In genomic region chr10:17722158-17722557, GRCm38 (mm10) we compare ENCODE assay signal across 7 mouse cellular contexts. TPM values are rescaled to one million over a fixed set of nuclear protein-coding genes. Genes with fewer than 3 reads are reported as not detected.
DNase-seq lines count a peak whose midpoint lies in the region; ATAC-seq lines count a peak whose summit lies in the region.

No protein-coding gene starts in this region.

- H3K4me2 ChIP-seq in intestine, embryonic 14.5 days (ENCODE audit: low read length): peak overlapping the region; percentile 95

- peaks cover 9% of the 10 kb centered on the region; the same call in 1 of the 2 replicates for H3K36me3 ChIP-seq in intestine, embryonic 14.5 days (ENCODE audit: control insufficient read depth, insufficient read depth, low read length)

- ATAC-seq in intestine, embryonic 14.5 days (replicated peaks; ENCODE audit: low FRiP score, low TSS enrichment, low read depth): peak; percentile 82

- peak overlapping the region; percentile 98 for H3K27ac ChIP-seq in intestine, embryonic 14.5 days (ENCODE audit: low read depth)

- peak overlapping the region; percentile 93 for H3K9ac ChIP-seq in intestine, embryonic 14.5 days (ENCODE audit: low read length)

- H3K9me3 ChIP-seq in intestine, embryonic 14.5 days (ENCODE audit: control insufficient read depth, low read length): no peaks in the 10 kb centered on the region

- DNase-seq in adrenal gland, adult 18-20 months (ENCODE audit: low spot score in 2 of 2): peak; percentile 93
- peak; percentile 95 for DNase-seq in embryo, embryonic 11 days
- DNase-seq in gastrocnemius, postnatal 25 days: peak; percentile 94
- peak; percentile 97 for DNase-seq in intestine, embryonic 14.5 days (ENCODE audit: low spot score)
- peak; percentile 97 for DNase-seq in left cerebral cortex, postnatal 14 days (ENCODE audit: low spot score in 2 of 2)
- DNase-seq in mesoderm, embryonic 11.5 days (ENCODE audit: low read depth, low spot score): peak; percentile 94
- DNase-seq in right cerebral cortex, postnatal 4 days: peak; percentile 95

- intact Hi-C loops in left cerebral cortex, postnatal 14 days (cut with DNase I): loop anchor here (10.0 kb wide), 2 partner anchors 487 to 647 kb away; no protein-coding TSS in a partner anchor

- no peaks in the 10 kb centered on the region for H3K27me3 ChIP-seq in intestine, embryonic 14.5 days (replicated peaks; ENCODE audit: control insufficient read depth, insufficient read depth, low read length)

- peak overlapping the region; percentile 92 for H3K4me3 ChIP-seq in intestine, embryonic 14.5 days (ENCODE audit: low read depth, low read length)

- peaks cover 19% of the 10 kb centered on the region for H3K4me1 ChIP-seq in intestine, embryonic 14.5 days (replicated peaks; ENCODE audit: control insufficient read depth, insufficient read depth, low read length)

- WGBS in intestine, embryonic 14.5 days: under 1% methylated on average over 24 of the region's 24 CpGs

RNA-seq across cellular contexts. Expression of gene Cited2, which starts 0.9 kb away (rescaled TPM):
- 10 to 100 TPM; 32.7 to 76.3 TPM for total RNA-seq in adrenal gland, adult 18-20 months (2021)
- total RNA-seq in gastrocnemius, postnatal 25 days (2021): 10 to 100 TPM; 34.4 to 98.8 TPM
- polyA plus RNA-seq in intestine, embryonic 14.5 days (2014; fragmentation: Nextera tagmentation; extraction: Ambion mirVana): 45.2 and 48.7 TPM in 2 replicates
- 10 to 100 TPM; 38.9 to 41.6 TPM for total RNA-seq in left cerebral cortex, postnatal 14 days (2021)

Comparison
In these comparisons a context has a peak if more than half of its experiments do, and no peak if none do; other contexts are left out.
1. Peak in every context shown above with its lines: DNase-seq, ATAC-seq, H3K4me3 ChIP-seq and H3K27ac ChIP-seq.